Mouse (Mus musculus) heart, adult 2 months (tissue): ENCODE measurements around the gene Oasl1. TPM values are rescaled to one million over a fixed set of nuclear protein-coding genes. Genes with fewer than 3 reads are reported as not detected.

Experiments
- DNase-seq, 2 experiments: peaks; one replicate each; pipeline ENCODE4 v3.0.0; 2021
- H3K27ac ChIP-seq: fragments of 200-600 bp; 2 replicates; pipeline ENCODE4 v1.8.1; 2022
- H3K27me3 ChIP-seq: fragments of 200-500 bp; 2 replicates; pipeline ENCODE4 v1.6.1; 2012; ENCODE audit warnings: mild to moderate bottlenecking, low read length, inconsistent platforms, mixed read lengths; ENCODE audit not compliant: control insufficient read depth, insufficient read depth
- H3K36me3 ChIP-seq: fragments of 200-500 bp; 2 replicates; pipeline ENCODE4 v1.6.1; 2012; ENCODE audit warnings: low read length, inconsistent platforms; ENCODE audit not compliant: control insufficient read depth, insufficient read depth
- H3K4me1 ChIP-seq: fragments of 200-500 bp; 2 replicates; pipeline ENCODE4 v1.6.1; 2011; ENCODE audit warnings: low read length; ENCODE audit not compliant: control insufficient read depth, insufficient read depth
- H3K4me3 ChIP-seq: fragments of 200-600 bp; 2 replicates; pipeline ENCODE4 v1.8.1; 2022
- H3K79me2 ChIP-seq: fragments of 200-500 bp; replicated peaks from 2 replicates; pipeline ENCODE4 v1.6.1; 2012; ENCODE audit warnings: mild to moderate bottlenecking, inconsistent platforms, low read length, moderate library complexity, mixed read lengths; ENCODE audit not compliant: control insufficient read depth, insufficient read depth
- H3K9ac ChIP-seq: fragments of 200-500 bp; 2 replicates; pipeline ENCODE4 v1.6.1; 2012; ENCODE audit warnings: low read depth, mild to moderate bottlenecking, control low read depth, inconsistent platforms, low read length, mixed read lengths
- CTCF ChIP-seq: fragments of 200-600 bp; IDR thresholded peaks from 2 replicates; pipeline ENCODE4 v1.8.1; 2022; ENCODE audit warnings: antibody characterized with exemption, mild to moderate bottlenecking, moderate library complexity
- EP300 ChIP-seq: fragments of 200-500 bp; IDR thresholded peaks from 2 replicates; pipeline ENCODE4 v1.6.1; 2011; ENCODE audit warnings: low read depth, low read length, control low read depth; ENCODE audit not compliant: insufficient read depth
- POLR2A ChIP-seq: fragments of 200-500 bp; IDR thresholded peaks from 2 replicates; pipeline ENCODE4 v1.6.1; 2011; ENCODE audit warnings: mild to moderate bottlenecking, low read depth, low read length, control low read depth; ENCODE audit not compliant: insufficient read depth
- WGBS: fragments of 180-500 bp; shearing (Covaris S2); methylation state at CpG from one replicate; pipeline ENCODE4 v1.1.7; 2018; 5-methylcytosine and 5-hydroxymethylcytosine counted together
- intact Hi-C: fragments of 180-260 bp; cut with DNase I; formaldehyde crosslinking; loops from one replicate; pipeline ENCODE4 v1.15.1; 2025
- polyA plus RNA-seq: library from polyadenylated mRNA; depleted of rRNA; stranded (reverse); fragments of >200 nt; gene quantifications from 2 replicates; pipeline ENCODE4 v1.2.3, GENCODE M21; 2012
- total RNA-seq, 2 experiments: library from RNA; stranded (reverse); gene quantifications; 2 replicates each; pipeline ENCODE4 v1.2.3; 2021

Oasl1 gene
- total and polyA plus RNA-seq, 3 experiments, result 0.91 to 1.5 (median 1.0) TPM

DNA sequence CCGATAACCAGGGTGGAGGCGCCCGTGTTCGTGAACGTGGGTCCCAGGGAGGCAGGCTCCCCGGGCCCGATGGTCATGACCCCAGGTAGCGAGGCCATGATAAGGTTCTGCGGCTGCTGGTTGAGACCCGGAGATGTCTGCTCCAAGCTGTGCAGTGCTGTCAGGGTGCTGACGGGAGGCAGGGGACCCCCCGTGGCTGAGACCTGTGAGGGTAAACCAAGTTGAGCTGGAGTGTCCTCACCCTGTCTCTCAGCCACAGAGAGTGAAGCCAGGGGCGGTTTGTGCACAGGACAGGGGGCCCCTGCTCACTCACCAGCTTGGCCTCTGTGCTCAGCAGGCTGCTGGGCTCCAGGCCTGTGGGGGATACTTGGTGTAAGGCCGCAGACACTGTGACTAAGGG, 30.3 kb downstream of the Oasl1 start:
- DNase-seq, result no peak
- Histone ChIP-seq H3K27ac (no peak overlapping the region), H3K9ac (no peak overlapping the region), H3K36me3 (no peaks in the 10 kb centered on the region), H3K4me3 (no peak overlapping the region), H3K79me2 (no peaks in the 10 kb centered on the region), H3K27me3 (no peaks in the 10 kb centered on the region), H3K4me1 (no peaks in the 10 kb centered on the region)
- WGBS, result 79% methylated on average over 14 of the region's 14 CpGs
- intact Hi-C loops, result no loop called here
- TF ChIP-seq EP300 (no peak), POLR2A (no peak), CTCF (no peak)

DNA sequence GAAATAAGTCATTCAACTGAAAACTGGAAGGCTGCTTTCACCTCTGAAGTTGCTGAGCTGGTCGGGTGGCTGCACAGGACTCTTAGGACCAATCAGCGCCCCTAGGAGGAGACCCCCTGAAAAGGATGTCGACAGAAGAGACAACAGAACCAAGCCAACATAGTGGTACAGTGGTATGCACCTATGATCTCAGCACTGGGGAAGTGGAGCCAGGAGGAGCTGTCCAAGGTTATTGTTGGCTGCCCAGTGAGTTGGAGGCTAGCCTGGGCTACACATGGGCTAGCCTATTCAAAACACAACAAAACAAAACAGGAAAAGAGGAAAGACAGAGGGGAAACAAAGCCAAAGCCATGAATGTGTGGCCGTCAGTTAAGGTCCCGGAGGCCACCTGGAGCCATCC, 35.0 kb downstream of the Oasl1 start:
- intact Hi-C loops, result no loop called here
- no peaks in the 10 kb centered on the region for H3K4me1 ChIP-seq
- no peak overlapping the region for H3K27ac ChIP-seq
- no peak overlapping the region for H3K9ac ChIP-seq
- no peak overlapping the region for H3K4me3 ChIP-seq
- TF ChIP-seq EP300 (no peak), CTCF (no peak), POLR2A (no peak)
- no peaks in the 10 kb centered on the region for H3K79me2 ChIP-seq
- no peak for DNase-seq
- no peaks in the 10 kb centered on the region for H3K27me3 ChIP-seq
- 86% methylated on average over 5 of the region's 5 CpGs for WGBS
- no peaks in the 10 kb centered on the region for H3K36me3 ChIP-seq

GRCm38 (mm10) chr5:114961590-114962360, 38.7 kb downstream of the Oasl1 start:
- H3K27ac ChIP-seq, result no peak overlapping the region
- H3K9ac ChIP-seq, result no peak overlapping the region
- H3K79me2 ChIP-seq, result no peaks in the 10 kb centered on the region
- intact Hi-C loops, result no loop called here
- no peak overlapping the region for H3K4me3 ChIP-seq
- H3K4me1 ChIP-seq, result no peaks in the 10 kb centered on the region; the same call in 1 of the 2 replicates
- DNase-seq, result no peak
- H3K27me3 ChIP-seq, result no peaks in the 10 kb centered on the region
- WGBS, result 45% methylated on average over 4 of the region's 4 CpGs
- no peaks in the 10 kb centered on the region for H3K36me3 ChIP-seq
- TF ChIP-seq POLR2A, result no peak
- TF ChIP-seq EP300, result no peak

- no peak for DNase-seq
- 44% methylated on average over 7 of the region's 7 CpGs for WGBS
- no peak overlapping the region for H3K4me3 ChIP-seq
Observed at GRCm38 (mm10) chr5:114964315-114964966, 41.4 kb downstream of the Oasl1 start.

GRCm38 (mm10) chr5:114964967-114965898, 42.2 kb downstream of the Oasl1 start:
- H3K27ac ChIP-seq, result no peak overlapping the region
- WGBS, result 45% methylated on average over 17 of the region's 17 CpGs

More at GRCm38 (mm10) chr5:114964315-114964966, 41.4 kb downstream of the Oasl1 start:
- no peaks in the 10 kb centered on the region for H3K79me2 ChIP-seq
- no peaks in the 10 kb centered on the region; the same call in 1 of the 2 replicates for H3K4me1 ChIP-seq
- H3K27me3 ChIP-seq, result no peaks in the 10 kb centered on the region; the same call in none of the 2 replicates
- no peaks in the 10 kb centered on the region for H3K36me3 ChIP-seq
- H3K27ac ChIP-seq, result no peak overlapping the region
- H3K9ac ChIP-seq, result no peak overlapping the region
- TF ChIP-seq POLR2A (no peak), EP300 (no peak), CTCF (no peak)
- intact Hi-C loops, result no loop called here

More at GRCm38 (mm10) chr5:114964967-114965898, 42.2 kb downstream of the Oasl1 start:
- no peak for DNase-seq
- TF ChIP-seq EP300 (no peak), CTCF (no peak), POLR2A (no peak)
- Histone ChIP-seq H3K27me3 (no peaks in the 10 kb centered on the region; the same call in none of the 2 replicates), H3K9ac (no peak overlapping the region), H3K4me1 (no peaks in the 10 kb centered on the region; the same call in 1 of the 2 replicates), H3K36me3 (no peaks in the 10 kb centered on the region), H3K4me3 (no peak overlapping the region), H3K79me2 (no peaks in the 10 kb centered on the region)
- intact Hi-C loops, result no loop called here
